Mouse (Mus musculus): ENCODE measurements at regions not wholly inside any gene's neighbourhood (a gene's known extent, or its start where the extent isn't known, plus 50 kb on each side); places are given as distances from the start of the nearest gene placed in this dataset.

DNA sequence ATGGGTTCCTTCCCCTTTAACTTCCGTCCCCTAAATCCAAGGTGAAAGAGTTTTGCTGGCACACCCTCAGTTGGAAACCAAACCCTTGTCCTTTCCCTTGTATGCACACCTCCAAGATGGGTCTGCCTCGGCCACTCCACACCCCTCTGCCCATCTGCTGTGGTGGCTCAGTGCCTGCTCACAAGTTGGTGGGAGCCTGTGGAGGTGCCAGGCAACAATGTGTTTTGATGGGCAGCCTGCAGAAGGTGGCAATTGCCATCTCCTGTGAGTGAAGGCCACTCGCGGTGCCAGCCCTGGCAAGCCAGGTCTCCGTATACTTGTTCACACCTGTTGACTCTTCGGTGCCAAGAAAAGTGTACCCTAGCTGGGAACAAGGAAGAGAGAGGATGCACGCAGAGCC is 344.8 kb downstream of the Rps6kc1 start:
- TF ChIP-seq CTCF (IDR thresholded peaks at IDR 0.05; ENCODE audit: low read depth), result no peak
- TF ChIP-seq EP300 (optimal IDR thresholded peaks at IDR 0.05), result no peak
